Mouse (Mus musculus) cerebellum, adult 2 months (tissue): ENCODE measurements around the gene Zfp13. TPM values are rescaled to one million over a fixed set of nuclear protein-coding genes. Genes with fewer than 3 reads are reported as not detected.

Experiments
- polyA plus RNA-seq: library from polyadenylated mRNA; depleted of rRNA; stranded (reverse); fragments of >200 nt; gene quantifications from 2 replicates; pipeline ENCODE4 v1.2.3, GENCODE M21; 2012; rRNA removed

Gene Zfp13
- polyA plus RNA-seq, 1 experiment: 27.2 TPM

Other genes starting within 250 kb of the Zfp13 start
- gene Vmn2r116, start 214.9 kb downstream of the Zfp13 start, polyA plus RNA-seq: not detected in 2 replicates
- not detected in 2 replicates for gene Vmn2r117, start 119.8 kb downstream of the Zfp13 start, polyA plus RNA-seq
- 9.2 and 9.5 TPM in 2 replicates for gene Zfp213, start 35.2 kb downstream of the Zfp13 start, polyA plus RNA-seq
- 0.13 and 0.16 TPM in 2 replicates for gene Zscan10, start 1.4 kb upstream of the Zfp13 start, polyA plus RNA-seq
- gene Mmp25, start 45.8 kb upstream of the Zfp13 start, polyA plus RNA-seq: 0.23 and 0.25 TPM in 2 replicates
- not detected in 2 replicates for gene Bicdl2, start 61.0 kb upstream of the Zfp13 start, polyA plus RNA-seq
- 173 and 179 TPM in 2 replicates for gene Hcfc1r1, start 74.1 kb upstream of the Zfp13 start, polyA plus RNA-seq
- 16.1 and 17.1 TPM in 2 replicates for gene Thoc6, start 74.4 kb upstream of the Zfp13 start, polyA plus RNA-seq
- 29.1 and 31.3 TPM in 2 replicates for gene Tnfrsf12a, start 78.0 kb upstream of the Zfp13 start, polyA plus RNA-seq
- gene Cldn6, start 79.8 kb upstream of the Zfp13 start, polyA plus RNA-seq: 0.11 and 0.13 TPM in 2 replicates
- 0.52 and 0.79 TPM in 2 replicates for gene Cldn9, start 84.5 kb upstream of the Zfp13 start, polyA plus RNA-seq
- gene 1520401A03Rik, start 123.3 kb upstream of the Zfp13 start, polyA plus RNA-seq: 0.64 and 1.1 TPM in 2 replicates
- gene Pkmyt1, start 126.8 kb upstream of the Zfp13 start, polyA plus RNA-seq: 10.3 and 10.6 TPM in 2 replicates
- 92.0 and 104 TPM in 2 replicates for gene Paqr4, start 141.4 kb upstream of the Zfp13 start, polyA plus RNA-seq
- gene Kremen2, start 146.3 kb upstream of the Zfp13 start, polyA plus RNA-seq: 0.57 and 0.84 TPM in 2 replicates
- gene Flywch1, start 172.1 kb upstream of the Zfp13 start, polyA plus RNA-seq: 341 and 366 TPM in 2 replicates
- 50.5 and 54.8 TPM in 2 replicates for gene Flywch2, start 186.6 kb upstream of the Zfp13 start, polyA plus RNA-seq
- 711 and 720 TPM in 2 replicates for gene Srrm2, start 191.0 kb upstream of the Zfp13 start, polyA plus RNA-seq
- 621 and 628 TPM in 2 replicates for gene Elob, start 229.6 kb upstream of the Zfp13 start, polyA plus RNA-seq
- 0.25 TPM in 1 of 2 replicates, not detected in the other for gene Prss33, start 236.6 kb upstream of the Zfp13 start, polyA plus RNA-seq
- gene Prss32, start 244.4 kb upstream of the Zfp13 start, polyA plus RNA-seq: not detected in 2 replicates
- gene Prss41, start 244.7 kb upstream of the Zfp13 start, polyA plus RNA-seq: 1.6 and 2.3 TPM in 2 replicates